Mouse (Mus musculus): ENCODE data around the gene Kirrel. TPM values are rescaled to one million over a fixed set of nuclear protein-coding genes. Genes with fewer than 3 reads are reported as not detected.
A peak's percentile ranks its signal among the peaks of the same experiment; 100 is the strongest.

Gene Kirrel
- polyA plus RNA-seq, 1 experiment from 2014 or later: 19.0 TPM

DNA sequence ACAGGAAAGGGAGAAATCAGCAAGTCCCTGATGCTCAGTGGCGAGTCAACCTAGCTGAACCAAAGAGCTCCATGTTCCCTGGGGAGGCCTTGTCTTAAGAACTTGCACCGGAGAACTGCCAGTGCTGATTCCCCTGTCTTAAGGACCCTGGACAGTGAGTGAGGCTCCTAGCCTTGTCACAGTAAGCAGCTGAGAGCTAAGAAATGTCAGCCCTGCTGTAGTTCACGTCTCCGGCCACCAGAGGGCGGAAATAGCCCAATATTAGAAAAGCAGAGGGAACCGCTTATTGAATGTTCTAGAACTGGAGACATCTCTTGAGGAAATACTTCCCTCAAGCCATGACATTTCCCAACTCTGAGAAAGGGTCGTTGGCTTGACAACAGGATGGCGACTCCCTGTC, 141.2 kb downstream of the Kirrel start:
- 26% methylated on average over 8 of the region's 8 CpGs for WGBS
- DNase-seq (ENCODE audit: low spot score): peak; percentile 81
- H3K27ac ChIP-seq: no peak overlapping the region
- H3K9me3 ChIP-seq (replicated peaks): no peaks in the 10 kb centered on the region
- H3K4me3 ChIP-seq: no peak overlapping the region
- no peaks in the 10 kb centered on the region for H3K4me1 ChIP-seq
- H3K27me3 ChIP-seq (ENCODE audit: low read depth, poor library complexity, severe bottlenecking): no peaks in the 10 kb centered on the region
- H3K36me3 ChIP-seq: no peaks in the 10 kb centered on the region

DNA sequence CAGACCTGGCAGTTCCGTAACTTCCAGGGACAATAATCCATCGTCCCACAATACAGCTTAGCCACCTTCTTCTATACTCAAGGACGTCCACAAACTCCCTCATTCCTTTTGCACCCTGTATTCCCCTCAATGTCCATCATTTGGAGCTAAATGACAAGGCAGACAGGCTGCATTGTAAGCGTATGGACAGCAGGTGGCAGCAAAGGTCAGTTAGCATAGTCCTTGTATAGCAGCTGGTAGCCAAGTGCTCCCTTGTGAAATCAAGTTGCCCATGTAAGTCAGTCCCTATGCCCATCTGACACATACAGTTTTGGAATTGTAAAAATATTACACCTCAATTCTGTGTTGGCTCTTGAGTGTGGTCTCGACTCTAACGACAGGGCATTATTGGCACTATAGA, 143.7 kb downstream of the Kirrel start:
- Histone ChIP-seq H3K4me3 (no peak overlapping the region), H3K27me3 (ENCODE audit: low read depth, poor library complexity, severe bottlenecking) (no peaks in the 10 kb centered on the region), H3K36me3 (no peaks in the 10 kb centered on the region), H3K9me3 (replicated peaks) (no peaks in the 10 kb centered on the region), H3K4me1 (no peaks in the 10 kb centered on the region), H3K27ac (no peak overlapping the region)
- DNase-seq (ENCODE audit: low spot score): peak; percentile 71
- 21% methylated on average over 6 of the region's 6 CpGs for WGBS

Other genes starting within 250 kb of the Kirrel start
- gene Cd1d1, start 175.3 kb downstream of the Kirrel start, polyA plus RNA-seq (2016; fragmentation: Nextera tagmentation; extraction: Ambion mirVana): 15.7 and 24.9 TPM in 2 replicates
- gene Fcrls, start 89.0 kb upstream of the Kirrel start, polyA plus RNA-seq (2016; fragmentation: Nextera tagmentation; extraction: Ambion mirVana): 0.77 and 3.3 TPM in 2 replicates
- not detected in 2 replicates for gene Cd5l, start 183.1 kb upstream of the Kirrel start, polyA plus RNA-seq (2016; fragmentation: Nextera tagmentation; extraction: Ambion mirVana)
- 0.10 TPM in 1 of 2 replicates, not detected in the other for gene Fcrl1, start 201.6 kb upstream of the Kirrel start, polyA plus RNA-seq (2016; fragmentation: Nextera tagmentation; extraction: Ambion mirVana)